Mouse (Mus musculus) spleen, adult 2 months (tissue): ENCODE results near the gene Olfr1417. TPM values are rescaled to one million over a fixed set of nuclear protein-coding genes. Genes with fewer than 3 reads are reported as not detected.
"Not testable (repeated sequence)": the region's sequence is repeated elsewhere in the genome, so short reads cannot be mapped to it uniquely, and the experiment has no call there.

Experiments used
- DNase-seq, 2 experiments: peaks; one replicate each; pipeline versions ENCODE4 v3.0.0 to v3.0.0-alpha.2; 2012 to 2021; ENCODE audit warnings: low spot score in 2 of 2, low read depth in 1 of 2
- H3K27ac ChIP-seq: fragments of 200-500 bp; 2 replicates; pipeline ENCODE4 v1.5.1; 2012; ENCODE audit warnings: low read length, inconsistent platforms; ENCODE audit not compliant: insufficient read depth
- H3K27me3 ChIP-seq: fragments of 200-500 bp; 2 replicates; pipeline ENCODE4 v1.6.1; 2012; ENCODE audit warnings: mild to moderate bottlenecking, moderate library complexity, low read length, inconsistent platforms; ENCODE audit not compliant: control insufficient read depth, insufficient read depth
- H3K36me3 ChIP-seq: fragments of 200-500 bp; 2 replicates; pipeline ENCODE4 v1.6.1; 2012; ENCODE audit warnings: mild to moderate bottlenecking, low read length, inconsistent platforms; ENCODE audit not compliant: control insufficient read depth, insufficient read depth
- H3K4me1 ChIP-seq: fragments of 200-500 bp; 2 replicates; pipeline ENCODE4 v1.6.1; 2011; ENCODE audit warnings: inconsistent platforms; ENCODE audit not compliant: control insufficient read depth, insufficient read depth, insufficient read length
- H3K4me3 ChIP-seq: fragments of 200-500 bp; 2 replicates; pipeline ENCODE4 v1.5.1; 2011; ENCODE audit warnings: mild to moderate bottlenecking, inconsistent platforms; ENCODE audit not compliant: insufficient read depth, insufficient read length; ENCODE audit errors: extremely low read depth
- CTCF ChIP-seq: fragments of 200-500 bp; IDR thresholded peaks from 2 replicates; pipeline ENCODE4 v1.5.1; 2011; ENCODE audit warnings: mild to moderate bottlenecking, inconsistent platforms; ENCODE audit not compliant: insufficient read depth, insufficient read length, insufficient replicate concordance; ENCODE audit errors: extremely low read depth
- POLR2A ChIP-seq: fragments of 200-500 bp; IDR thresholded peaks from 2 replicates; pipeline ENCODE4 v1.6.1; 2011; ENCODE audit warnings: low read depth, low read length, inconsistent platforms
- WGBS: fragments of 180-500 bp; shearing (Covaris S2); methylation state at CpG from one replicate; pipeline ENCODE4 v1.1.7; 2018; 5-methylcytosine and 5-hydroxymethylcytosine counted together
- polyA plus RNA-seq: library from polyadenylated mRNA; depleted of rRNA; stranded (reverse); fragments of >200 nt; gene quantifications from 2 replicates; pipeline ENCODE4 v1.2.3, GENCODE M21; 2012; rRNA removed

Gene Olfr1417
- polyA plus RNA-seq = not detected in 2 replicates

- H3K27me3 ChIP-seq = no peaks in the 10 kb centered on the region; the same call in 1 of the 2 replicates
- TF ChIP-seq CTCF (no peak), POLR2A (no peak)
- no peak for DNase-seq
- no peak within 1 kb of the TSS for H3K27ac ChIP-seq
- no peak within 1 kb of the TSS for H3K4me3 ChIP-seq
- no peaks in the 10 kb centered on the region for H3K36me3 ChIP-seq
- no peaks in the 10 kb centered on the region for H3K4me1 ChIP-seq
- WGBS = 91% methylated on average over 4 of the region's 4 CpGs
Measured at GRCm38 (mm10) chr19:11839119-11839518, at the start of gene Olfr1417. Gene Olfr1417 (minus strand): TSS chr19:11839219.

DNA sequence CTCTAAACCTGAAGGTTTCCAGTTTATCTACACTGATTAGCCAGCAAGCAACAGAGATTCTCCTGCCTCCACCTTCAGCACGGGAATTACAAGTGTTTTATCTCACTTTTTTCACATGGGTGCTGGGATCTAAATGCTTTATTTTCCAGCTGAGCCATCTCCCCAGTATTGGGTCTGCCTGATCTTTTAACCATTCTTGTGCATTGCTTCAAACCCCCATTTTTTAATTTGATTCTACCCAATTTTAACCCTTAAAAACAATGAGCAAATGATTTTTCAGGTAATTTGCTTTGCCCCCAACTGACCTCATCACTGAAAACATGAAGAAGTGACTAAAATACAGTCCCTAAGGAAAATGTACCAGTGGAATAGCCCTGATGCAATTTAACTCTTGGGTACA is 47.2 kb upstream of the Olfr1417 start, which contains the start of gene Olfr1420:
TSS of gene Olfr1420 (plus strand) at position 301 of the 400 bp plus-strand sequence.
- Histone ChIP-seq H3K4me3 (no peak within 1 kb of the TSS), H3K4me1 (no peaks in the 10 kb centered on the region), H3K27me3 (no peaks in the 10 kb centered on the region), H3K27ac (no peak within 1 kb of the TSS), H3K36me3 (no peaks in the 10 kb centered on the region)
- no peak for DNase-seq
- no peak for TF ChIP-seq POLR2A
- WGBS = 54% methylated on average over 1 of the region's 1 CpGs

DNA sequence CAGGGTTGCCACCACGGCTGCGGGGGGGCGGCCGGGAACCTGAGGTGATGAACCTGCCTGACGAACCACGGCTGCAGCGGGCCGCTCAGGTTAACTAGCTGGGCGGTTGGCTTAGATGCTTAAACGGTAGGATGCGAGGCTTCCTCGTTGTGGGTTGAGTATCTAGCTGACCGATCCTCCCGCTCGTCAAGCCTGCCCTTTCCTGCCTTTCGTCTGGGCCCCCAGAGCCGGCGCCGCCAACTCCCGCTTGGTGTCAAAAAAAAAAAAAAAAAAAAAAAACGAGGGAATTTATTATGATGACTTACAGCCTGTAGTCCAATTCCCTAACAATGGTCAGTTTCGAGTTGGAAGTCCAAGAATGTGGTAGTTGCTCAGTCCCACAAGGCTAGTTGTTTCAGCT is 39.4 kb upstream of the Olfr1417 start:
- WGBS = 74% methylated on average over 22 of the region's 22 CpGs
- H3K36me3 ChIP-seq, H3K27me3 ChIP-seq, DNase-seq, H3K4me3 ChIP-seq, H3K4me1 ChIP-seq, H3K27ac ChIP-seq: not testable (repeated sequence)

- Histone ChIP-seq H3K36me3 (no peaks in the 10 kb centered on the region), H3K4me1 (no peaks in the 10 kb centered on the region), H3K27me3 (no peaks in the 10 kb centered on the region), H3K27ac (no peak within 1 kb of the TSS), H3K4me3 (no peak within 1 kb of the TSS)
- WGBS = 51% methylated on average over 1 of the region's 1 CpGs
- no peak for DNase-seq
- TF ChIP-seq POLR2A = no peak
- TF ChIP-seq CTCF = no peak
Measured at GRCm38 (mm10) chr19:11875006-11875405, 36.0 kb upstream of the Olfr1417 start, which contains the start of gene Olfr1419. Gene Olfr1419 (minus strand): TSS chr19:11875106.

GRCm38 (mm10) chr19:11867837-11868236 is 28.8 kb upstream of the Olfr1417 start:
- Histone ChIP-seq H3K27me3 (no peaks in the 10 kb centered on the region), H3K4me1 (no peaks in the 10 kb centered on the region), H3K27ac (no peak overlapping the region), H3K36me3 (no peaks in the 10 kb centered on the region), H3K4me3 (no peak overlapping the region; the same call in 1 of the 2 replicates)
- WGBS = 77% methylated on average over 2 of the region's 2 CpGs
- TF ChIP-seq CTCF (no peak), POLR2A (no peak)
- DNase-seq = no peak

DNA sequence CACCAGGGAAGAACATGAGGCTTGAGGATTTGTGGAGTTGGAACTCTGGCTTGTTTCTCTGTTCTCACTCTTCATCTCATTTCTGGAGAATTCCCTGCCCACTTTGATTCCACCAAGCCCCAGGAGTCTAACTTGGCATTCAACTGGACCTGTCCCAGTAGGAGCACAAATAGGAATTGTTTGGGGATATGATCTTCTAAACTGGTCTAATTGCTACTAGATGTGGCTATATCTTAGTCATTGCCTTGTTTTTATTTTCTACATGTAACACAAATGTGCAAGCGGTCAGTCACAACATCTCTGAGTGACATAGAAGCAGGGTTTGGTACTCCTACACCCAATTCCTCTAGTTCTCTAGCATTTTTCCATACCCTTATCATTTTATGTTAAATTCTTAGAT is 21.9 kb upstream of the Olfr1417 start, which contains the start of gene Olfr1418:
TSS of gene Olfr1418 (minus strand) at position 101 of the 400 bp plus-strand sequence.
- H3K4me1 ChIP-seq = no peaks in the 10 kb centered on the region; the same call in 1 of the 2 replicates
- DNase-seq = no peak
- no peaks in the 10 kb centered on the region for H3K36me3 ChIP-seq
- 97% methylated on average over 1 of the region's 1 CpGs for whole genome bisulfite sequencing
- no peaks in the 10 kb centered on the region for H3K27me3 ChIP-seq
- no peak within 1 kb of the TSS for H3K4me3 ChIP-seq
- TF ChIP-seq POLR2A (no peak), CTCF (no peak)
- no peak within 1 kb of the TSS for H3K27ac ChIP-seq

GRCm38 (mm10) chr19:11856506-11856905 is 17.5 kb upstream of the Olfr1417 start:
- TF ChIP-seq CTCF = no peak
- TF ChIP-seq POLR2A = no peak
- Histone ChIP-seq H3K4me1 (no peaks in the 10 kb centered on the region; the same call in 1 of the 2 replicates), H3K4me3 (no peak overlapping the region), H3K27ac (no peak overlapping the region), H3K36me3 (no peaks in the 10 kb centered on the region), H3K27me3 (no peaks in the 10 kb centered on the region)
- DNase-seq = no peak
- 78% methylated on average over 6 of the region's 6 CpGs for WGBS
